Mouse (Mus musculus) C2C12 (cell line): ENCODE results near the gene Olfr520.

ENCODE experiments used
- CEBPB ChIP-seq: IDR thresholded peaks from one replicate; pipeline ENCODE4 v1.6.1; 2011; ENCODE audit warnings: low read depth, mild to moderate bottlenecking, control low read depth, moderate library complexity
- CTCF ChIP-seq: IDR thresholded peaks from one replicate; pipeline ENCODE4 v1.5.1; 2011; ENCODE audit not compliant: control insufficient read depth, insufficient read depth, insufficient read length
- FOSL1 ChIP-seq: IDR thresholded peaks from one replicate; pipeline ENCODE4 v1.8.0; 2011; ENCODE audit warnings: mild to moderate bottlenecking, low read length; ENCODE audit not compliant: poor library complexity, insufficient read depth, severe bottlenecking
- MAX ChIP-seq: IDR thresholded peaks from one replicate; pipeline ENCODE4 v1.6.1; 2011; ENCODE audit warnings: mild to moderate bottlenecking, control low read depth
- MYOD1 ChIP-seq: IDR thresholded peaks from one replicate; pipeline ENCODE4 v1.6.1; 2011; ENCODE audit warnings: low read depth; ENCODE audit not compliant: control insufficient read depth, insufficient read length
- MYOG ChIP-seq: IDR thresholded peaks from one replicate; pipeline ENCODE4 v1.6.1; 2011; ENCODE audit not compliant: control insufficient read depth, insufficient read length; ENCODE audit errors: extremely low read depth

- TF ChIP-seq MYOG: no peak
- no peak for TF ChIP-seq FOSL1
- TF ChIP-seq CEBPB: no peak
- TF ChIP-seq CTCF: no peak
- TF ChIP-seq MAX: no peak
- TF ChIP-seq MYOD1: no peak
Measured at GRCm38 (mm10) chr7:99695471-99696057, 34.5 kb upstream of the Olfr520 start.
